Mouse (Mus musculus): ENCODE measurements around the gene Sec31a. TPM values are rescaled to one million over a fixed set of nuclear protein-coding genes. Genes with fewer than 3 reads are reported as not detected.
"Not testable (repeated sequence)": the region's sequence is repeated elsewhere in the genome, so short reads cannot be mapped to it uniquely, and the experiment has no call there.

Sec31a gene
- total RNA-seq (2021): 100 to 1,000 TPM; 144 to 150 TPM

DNA sequence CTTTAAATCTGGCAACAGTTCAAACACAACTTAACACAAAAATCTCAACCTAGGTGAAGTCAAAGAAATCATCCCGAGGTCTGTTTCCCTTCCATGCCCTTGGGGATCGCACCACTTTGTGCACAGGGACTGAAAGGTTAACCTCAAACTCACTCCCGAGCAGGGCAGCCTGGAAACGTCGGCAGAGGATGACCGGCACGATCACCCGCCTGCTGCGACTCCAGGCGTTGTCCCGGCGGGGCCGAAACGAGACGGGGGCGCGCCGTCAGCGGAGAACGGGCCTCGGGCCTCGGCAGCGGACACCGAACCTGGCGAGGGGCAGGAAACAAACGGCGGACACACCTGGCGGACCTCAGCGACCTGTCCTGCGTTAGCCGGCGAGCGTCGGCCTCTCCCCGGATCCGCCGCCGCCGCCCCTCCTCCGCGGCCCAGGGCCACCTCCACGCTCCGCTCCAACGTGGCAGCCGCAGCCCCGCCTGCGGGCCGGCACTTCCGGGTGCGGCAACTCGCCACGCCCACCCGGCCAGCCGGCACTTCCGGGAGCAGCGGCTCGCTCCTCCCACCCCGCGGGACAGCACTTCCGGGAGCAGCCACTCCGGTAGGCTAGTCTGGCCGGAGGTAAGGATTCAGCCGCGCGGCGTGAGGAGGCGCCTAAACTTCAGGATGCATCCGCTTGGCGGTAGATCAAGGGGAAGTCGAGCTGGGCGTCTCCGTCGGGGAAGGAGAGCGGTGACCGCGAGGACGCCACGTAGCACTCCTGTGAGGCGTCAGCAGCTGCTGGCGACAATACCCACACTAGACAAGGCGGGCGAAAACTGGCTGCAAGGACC is at the start of gene Sec31a:
Gene Sec31a (minus strand): TSS at position 474 of the 830 bp plus-strand sequence.
- intact Hi-C loops (cut with DNase I): loop anchor here (1.0 to 10.0 kb wide), 4 partner anchors 13 to 441 kb away; partner anchors contain the start of genes 4930524J08Rik, Cops4 and Hnrnpd
- peak; percentile 99 for DNase-seq

DNA sequence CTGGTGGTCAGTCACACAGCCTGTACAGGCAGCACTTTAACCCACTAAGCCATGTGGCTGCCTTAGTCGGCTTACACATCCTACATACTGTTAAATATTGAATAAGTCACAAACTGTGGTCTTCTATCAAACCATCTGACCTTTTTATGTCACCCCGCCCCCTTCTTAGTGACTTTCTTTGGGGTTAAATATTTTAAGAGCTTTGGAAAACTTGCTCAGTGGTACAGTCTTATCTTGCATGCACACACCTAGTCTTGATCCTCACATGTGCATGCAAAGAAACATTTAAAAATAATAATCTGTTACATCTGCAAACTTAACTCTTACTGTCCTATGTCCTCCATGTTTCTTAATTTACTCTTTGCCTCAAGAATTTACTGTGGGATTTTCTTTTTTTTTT is 46.3 kb upstream of the Sec31a start:
- DNase-seq: no peak
- intact Hi-C loops (cut with DNase I): no loop called here

DNA sequence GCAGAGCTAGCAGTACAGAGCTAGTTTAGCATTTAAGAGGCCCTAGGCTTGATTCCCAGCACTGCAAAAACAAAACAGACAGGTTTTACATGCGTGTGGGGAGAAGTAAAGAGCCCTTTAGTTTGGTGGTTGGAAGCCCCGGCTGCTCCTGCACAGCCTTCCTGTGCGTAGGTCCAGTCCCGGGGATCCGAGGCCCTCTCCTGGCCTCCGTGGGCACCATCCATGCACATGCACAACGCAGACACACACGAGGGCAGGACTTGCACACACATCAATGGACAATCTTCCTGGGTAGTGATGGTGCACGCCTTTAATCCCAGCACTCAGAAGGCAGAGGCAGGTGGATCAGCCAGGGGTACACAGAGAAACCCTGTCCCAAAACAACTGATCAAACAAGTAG is 45.5 kb upstream of the Sec31a start:
- no peak for DNase-seq
- intact Hi-C loops (cut with DNase I): no loop called here

DNA sequence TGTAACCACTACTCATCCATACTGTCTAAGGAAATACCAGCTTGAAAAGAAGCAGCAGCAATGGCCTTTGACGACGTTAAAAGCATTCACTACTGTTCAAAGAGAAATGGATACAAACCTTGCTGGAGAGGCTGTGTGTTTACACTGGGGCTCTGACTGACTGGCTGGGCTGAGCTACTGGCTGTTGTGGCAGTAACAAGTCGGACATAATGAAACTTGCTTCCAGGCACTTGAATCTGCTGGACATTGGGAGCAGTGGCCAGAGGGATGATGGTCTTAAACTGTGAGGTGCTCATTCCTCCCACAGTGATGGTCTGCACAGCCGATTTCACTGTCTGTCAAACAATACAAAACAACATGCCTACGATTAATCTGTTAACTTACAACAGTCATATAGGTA is 43.4 kb upstream of the Sec31a start:
- intact Hi-C loops (cut with DNase I): no loop called here
- DNase-seq: no peak

DNA sequence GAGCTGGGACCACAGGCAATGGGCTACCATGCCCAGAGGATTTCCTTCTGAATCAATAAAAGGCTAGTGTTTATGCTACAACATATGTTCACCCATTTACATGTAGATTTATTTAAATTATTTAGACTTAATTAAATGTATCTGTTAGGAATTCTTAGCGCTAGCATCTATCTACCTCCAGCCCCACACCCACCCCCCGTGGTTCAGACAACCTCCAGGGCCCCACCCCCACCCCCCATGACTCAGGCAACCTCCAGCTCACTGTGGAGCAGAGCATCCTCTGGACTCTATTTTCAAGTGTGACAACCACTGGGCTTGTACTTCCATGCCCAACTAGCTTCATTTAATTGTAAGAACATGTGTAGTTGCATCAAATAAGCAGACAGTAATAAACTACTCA is 35.8 kb upstream of the Sec31a start:
- DNase-seq: no peak
- intact Hi-C loops (cut with DNase I): no loop called here

DNA sequence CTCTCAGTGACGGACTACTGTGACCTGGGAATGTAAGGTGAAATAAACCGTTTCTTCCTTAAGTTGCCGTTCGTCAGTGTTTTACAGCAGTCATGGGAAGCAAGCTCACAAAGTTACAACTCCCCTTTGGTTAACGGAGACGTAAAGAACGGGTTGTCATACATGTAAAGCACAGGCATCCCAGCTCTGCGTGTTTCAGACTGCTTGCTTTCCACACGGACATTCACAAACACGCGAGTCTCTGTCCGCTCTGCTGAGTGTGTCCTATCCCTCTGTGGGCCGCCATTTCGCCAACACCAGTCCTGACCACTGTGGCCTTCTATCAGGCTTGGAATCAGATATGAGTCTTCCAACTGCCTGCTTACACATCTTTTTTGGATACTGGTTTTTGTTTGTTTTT is 22.8 kb upstream of the Sec31a start:
- intact Hi-C loops (cut with DNase I): no loop called here
- DNase-seq: no peak

DNA sequence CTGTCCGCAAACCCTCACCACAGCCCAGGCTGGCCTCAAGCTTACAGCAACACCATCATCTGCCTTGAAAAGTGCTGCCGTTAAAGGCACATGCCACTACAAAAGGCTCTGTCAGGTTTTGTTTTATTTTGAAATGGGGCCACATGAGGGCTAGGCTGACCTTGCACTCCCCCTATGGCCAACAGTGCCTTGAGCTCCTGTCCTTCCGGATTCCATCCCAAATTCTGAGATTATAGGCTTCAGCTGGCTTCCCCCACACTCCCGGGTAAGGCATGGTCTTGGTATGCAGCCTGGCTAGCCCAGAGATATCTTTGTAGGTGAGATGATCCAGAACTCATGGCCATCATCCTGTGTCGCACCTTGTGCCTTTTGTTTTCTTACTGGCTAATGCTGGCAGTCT is 21.9 kb upstream of the Sec31a start:
- DNase-seq: no peak
- intact Hi-C loops (cut with DNase I): no loop called here

DNA sequence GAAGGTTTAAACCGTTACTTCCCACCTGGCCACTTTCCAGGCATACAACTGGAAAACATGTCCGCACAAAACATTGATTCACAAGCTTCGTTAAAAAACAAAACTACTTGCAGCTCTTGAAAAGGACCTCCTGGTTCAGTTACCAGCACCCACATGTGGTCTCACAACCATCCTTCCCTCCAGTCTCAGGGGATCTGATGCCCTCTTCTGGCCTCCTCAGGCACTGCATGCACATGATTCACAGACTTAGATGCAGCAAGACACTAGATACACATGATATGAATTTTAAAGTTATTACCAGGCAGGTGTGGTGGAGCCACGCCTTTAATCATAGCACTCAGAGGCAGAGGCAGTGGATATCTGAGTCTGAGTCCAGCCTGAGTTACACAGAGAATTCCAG is 21.1 kb upstream of the Sec31a start:
- intact Hi-C loops (cut with DNase I): no loop called here

DNA sequence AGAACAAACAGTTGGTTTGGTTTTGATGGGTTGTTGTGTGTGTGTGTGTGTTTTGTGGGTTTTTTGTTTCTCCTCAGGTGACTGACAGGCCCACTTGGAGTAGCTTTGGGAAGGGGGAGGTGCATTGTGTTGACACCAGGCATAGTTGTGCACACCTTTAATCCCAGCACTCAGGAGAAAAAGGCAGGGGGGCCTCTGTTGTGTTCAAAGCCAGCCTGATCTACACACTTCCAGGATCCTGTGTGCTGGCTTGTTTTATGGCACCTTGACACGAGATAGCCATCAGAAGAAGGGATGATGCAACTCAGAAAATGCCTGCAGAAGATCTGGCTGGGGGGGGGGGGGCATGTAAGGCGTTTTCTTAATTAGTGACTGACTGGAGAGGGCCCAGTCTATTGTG is 14.9 kb upstream of the Sec31a start:
- no peak for DNase-seq
- intact Hi-C loops (cut with DNase I): loop anchor here (5.0 kb wide), 1 partner anchor 66 kb away; no protein-coding TSS in a partner anchor

More for the DNA sequence above, 21.1 kb upstream of the Sec31a start:
- DNase-seq: no peak

DNA sequence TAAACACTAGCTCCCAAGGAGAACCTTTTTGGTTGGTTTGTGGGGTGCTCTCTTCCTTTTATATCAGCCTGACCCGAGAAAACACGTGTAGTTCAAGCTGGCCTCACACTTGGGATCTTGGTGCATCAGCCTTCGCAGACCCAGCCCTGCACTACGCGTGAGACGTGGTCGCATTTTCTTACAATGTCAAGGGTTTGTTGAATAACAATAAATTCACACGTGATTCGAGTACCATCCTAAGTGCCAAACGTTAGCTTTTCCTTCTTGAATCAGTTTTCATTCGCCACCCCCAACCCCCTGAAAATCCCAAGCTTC is 14.0 kb upstream of the Sec31a start:
- intact Hi-C loops (cut with DNase I): loop anchor here (5.0 kb wide), 1 partner anchor 67 kb away; no protein-coding TSS in a partner anchor
- no peak for DNase-seq

DNA sequence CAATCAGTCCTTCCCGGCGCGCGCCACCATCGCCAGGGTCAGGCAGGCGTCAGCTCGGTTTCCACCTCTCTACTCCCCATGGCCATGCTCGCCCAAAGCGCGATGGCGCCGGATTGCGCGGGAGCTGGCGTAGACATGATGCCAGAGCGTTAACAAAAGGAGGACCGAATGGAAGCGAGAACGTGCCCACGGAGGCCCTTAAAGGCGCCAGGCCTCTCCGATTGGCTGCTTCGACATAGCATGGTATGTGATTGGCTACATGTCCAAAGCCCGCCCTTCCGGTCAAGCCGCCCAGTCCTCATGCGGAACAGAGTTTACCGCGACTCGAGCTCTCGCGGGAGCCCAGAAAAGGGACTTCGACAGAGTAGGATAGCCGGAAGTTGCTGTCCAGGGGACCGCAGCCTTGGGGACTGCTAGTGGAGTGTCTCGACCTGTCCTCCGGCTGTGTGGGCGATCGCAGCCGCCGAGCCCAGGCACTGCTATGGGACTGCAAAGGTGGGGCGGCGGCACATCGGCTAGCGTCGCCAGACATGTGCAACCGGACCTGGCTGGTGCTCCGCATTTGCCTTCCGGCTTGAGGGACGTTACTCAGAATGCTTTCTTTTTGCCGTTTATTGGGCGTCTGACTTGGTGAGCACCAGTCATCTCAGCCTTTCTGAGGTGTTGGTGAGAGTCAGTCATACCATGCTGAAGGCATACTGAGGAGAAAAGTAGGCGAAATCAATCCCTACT is 13.5 kb upstream of the Sec31a start:
- intact Hi-C loops (cut with DNase I): loop anchor here (1.0 to 5.0 kb wide), 3 partner anchors 13 to 89 kb away; partner anchors contain the start of genes Cops4 and Sec31a
- peak; percentile 95 to 96 for DNase-seq

DNA sequence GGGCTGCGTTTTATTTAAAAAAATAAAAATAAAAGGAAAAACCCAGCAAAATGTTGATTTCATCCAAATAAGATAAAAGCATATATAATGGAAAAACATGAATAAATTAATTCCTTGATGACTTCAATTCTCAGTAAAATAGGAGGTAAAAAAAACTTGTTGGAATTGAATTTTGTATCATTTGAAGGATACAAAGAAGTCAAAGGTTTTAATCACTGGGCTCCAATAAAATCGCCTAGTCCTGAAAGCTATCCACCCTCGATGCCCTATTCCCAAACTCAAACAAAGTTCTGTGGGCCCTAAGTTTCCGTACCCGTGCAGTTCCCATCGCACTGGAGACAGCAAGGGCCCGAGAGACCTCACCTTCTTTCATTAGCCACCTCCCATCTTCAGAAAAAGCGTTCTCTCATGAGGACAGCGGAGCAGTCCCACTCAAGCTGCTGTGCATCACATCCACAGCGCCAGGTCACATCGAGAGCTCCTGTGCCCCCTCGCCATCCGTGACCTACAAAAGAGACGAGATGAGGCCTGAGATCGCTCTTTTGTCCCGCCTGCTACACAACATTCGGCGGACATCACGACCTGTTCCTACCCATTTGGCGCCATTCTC is 12.8 kb upstream of the Sec31a start:
- no peak for DNase-seq
- intact Hi-C loops (cut with DNase I): loop anchor here (1.0 to 2.0 kb wide), 2 partner anchors 13 to 90 kb away; partner anchors contain the start of genes Cops4 and Sec31a

DNA sequence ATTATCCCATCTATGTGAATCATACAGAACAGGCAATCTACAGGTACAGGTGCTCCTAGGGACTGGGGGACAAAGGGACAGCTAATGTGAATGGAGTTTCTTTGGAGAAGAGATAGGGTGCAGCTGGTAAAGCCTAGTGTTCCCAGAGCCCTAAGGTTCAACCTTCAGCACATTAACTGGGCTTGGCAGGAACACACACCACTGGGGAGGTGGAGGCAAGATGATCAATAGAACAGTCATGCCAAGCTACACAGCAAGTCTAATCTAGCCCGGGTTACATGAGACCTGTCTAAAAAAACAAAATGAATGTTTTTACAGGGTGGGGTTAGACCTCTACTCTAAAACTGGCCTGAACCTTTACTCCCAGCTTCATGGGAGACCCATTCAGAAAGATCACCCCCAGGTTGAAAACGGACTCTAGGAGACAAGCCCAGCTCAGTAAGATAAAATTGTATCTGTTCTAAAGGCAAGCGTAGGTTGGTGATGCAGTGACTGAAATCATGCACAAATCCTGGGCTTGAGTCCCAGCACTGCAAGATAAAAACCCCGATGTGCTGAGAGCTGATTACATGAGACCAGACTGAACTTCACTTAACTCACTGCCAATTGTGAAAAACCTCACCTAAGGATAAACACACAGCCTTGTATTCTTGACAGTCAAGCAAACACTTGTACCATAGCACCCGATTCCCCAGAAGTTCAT is 12.1 kb upstream of the Sec31a start:
- DNase-seq: no peak
- intact Hi-C loops (cut with DNase I): loop anchor here (2.0 kb wide), 1 partner anchor 91 kb away; the partner anchor contains the start of gene Cops4

DNA sequence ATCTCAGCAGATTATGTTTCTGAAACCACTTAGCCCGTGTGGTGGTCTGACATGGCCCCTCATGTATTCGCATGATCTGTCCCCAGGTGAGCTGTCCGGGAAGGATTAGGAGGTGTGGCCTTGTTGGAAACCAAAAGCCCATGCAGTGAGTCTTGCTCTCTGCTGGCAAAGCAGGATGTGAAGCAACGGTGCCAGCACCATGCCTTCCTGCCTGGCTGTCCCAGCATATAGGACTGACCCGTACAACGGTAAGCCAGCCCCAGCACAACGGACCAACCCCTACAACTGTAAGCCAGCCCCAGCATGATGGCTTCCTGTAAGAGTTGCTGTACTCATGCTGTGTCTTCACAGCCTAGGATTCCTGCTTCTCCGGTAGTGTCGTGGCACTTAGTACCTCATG is 11.2 kb upstream of the Sec31a start:
- intact Hi-C loops (cut with DNase I): no loop called here
- DNase-seq: no peak

DNA sequence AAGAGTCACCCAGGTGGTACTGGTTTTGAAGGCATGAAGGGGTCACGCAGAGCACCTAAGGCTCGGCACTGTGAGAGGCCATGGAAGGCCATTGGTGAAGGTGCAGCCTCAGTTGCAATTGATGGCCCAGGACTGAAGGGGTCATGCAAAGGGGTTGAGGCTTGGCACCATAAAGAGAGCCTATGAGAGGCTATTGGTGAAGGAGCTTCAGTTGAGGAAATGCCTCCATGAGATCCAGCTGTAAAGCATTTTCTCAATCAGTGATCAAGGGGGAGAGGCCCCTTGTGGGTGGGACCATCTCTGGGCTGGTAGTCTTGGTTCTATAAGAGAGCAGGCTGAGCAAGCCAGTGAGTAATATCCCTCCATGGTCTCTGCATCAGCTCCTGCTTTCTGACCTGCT is 9.8 kb upstream of the Sec31a start:
- intact Hi-C loops (cut with DNase I); DNase-seq: not testable (repeated sequence)

DNA sequence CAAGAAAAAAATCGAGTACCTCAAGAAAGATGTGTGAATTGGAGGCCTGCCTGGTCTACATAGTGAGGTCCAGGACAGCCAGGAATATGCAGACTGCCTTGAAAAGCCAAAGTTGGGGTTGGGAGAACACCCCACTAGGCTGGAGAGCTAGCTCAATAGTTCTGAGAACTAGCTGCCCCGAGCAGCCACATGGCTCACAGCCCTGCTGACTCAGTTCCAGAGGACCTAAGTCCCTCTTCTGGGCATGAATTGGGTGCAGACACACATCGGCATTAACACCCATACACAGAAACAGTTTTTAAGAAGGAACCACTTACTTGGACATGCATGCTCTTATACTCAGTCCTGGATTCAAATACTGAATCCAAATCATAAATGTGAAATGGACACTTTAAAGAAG is 8.2 kb upstream of the Sec31a start:
- no peak for DNase-seq

DNA sequence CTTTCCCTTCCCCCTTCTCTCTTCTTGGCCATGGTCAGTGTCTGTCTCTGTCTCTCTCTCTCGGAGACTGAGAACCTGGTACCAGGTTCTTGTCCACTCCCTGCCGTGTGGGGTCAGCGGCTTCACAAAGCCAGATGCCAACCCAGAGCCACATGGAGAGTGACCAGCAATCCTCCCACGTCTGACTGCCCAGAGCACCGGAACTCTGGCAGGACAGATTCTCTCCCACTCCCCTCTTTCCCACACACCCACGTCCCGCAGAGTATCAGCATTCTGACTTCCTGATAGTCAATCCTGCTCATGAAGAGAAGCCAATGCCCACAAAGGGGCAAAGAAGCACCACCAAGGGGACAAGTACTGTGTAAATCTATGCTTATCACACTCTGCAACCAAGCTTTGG is 7.6 kb upstream of the Sec31a start:
- no peak for DNase-seq
- intact Hi-C loops (cut with DNase I): no loop called here

More for the DNA sequence above, 8.2 kb upstream of the Sec31a start:
- intact Hi-C loops (cut with DNase I): no loop called here

DNA sequence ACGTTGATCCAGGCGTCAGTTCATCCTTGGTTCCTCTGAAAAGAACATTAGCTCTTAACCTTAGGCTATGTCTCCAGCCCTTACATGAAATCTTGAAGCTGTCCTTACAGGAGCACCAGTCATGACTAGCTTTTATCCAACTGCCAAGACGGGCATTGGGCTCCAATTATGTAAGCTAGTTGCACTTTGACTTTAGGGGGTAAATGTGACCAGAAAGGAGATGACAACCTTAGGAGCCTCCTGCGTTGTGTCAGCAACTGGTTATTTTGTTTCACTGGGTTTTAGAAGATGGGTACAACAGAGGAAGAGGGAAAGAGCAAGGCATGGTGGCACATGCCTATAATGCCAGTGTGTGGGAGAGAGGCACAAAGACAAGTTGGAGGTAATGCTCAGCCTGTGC is 2.8 kb upstream of the Sec31a start:
- DNase-seq: no peak
- intact Hi-C loops (cut with DNase I): loop anchor here (5.0 to 10.0 kb wide), 2 partner anchors 78 to 444 kb away; partner anchors contain the start of genes 4930524J08Rik and Hnrnpd

DNA sequence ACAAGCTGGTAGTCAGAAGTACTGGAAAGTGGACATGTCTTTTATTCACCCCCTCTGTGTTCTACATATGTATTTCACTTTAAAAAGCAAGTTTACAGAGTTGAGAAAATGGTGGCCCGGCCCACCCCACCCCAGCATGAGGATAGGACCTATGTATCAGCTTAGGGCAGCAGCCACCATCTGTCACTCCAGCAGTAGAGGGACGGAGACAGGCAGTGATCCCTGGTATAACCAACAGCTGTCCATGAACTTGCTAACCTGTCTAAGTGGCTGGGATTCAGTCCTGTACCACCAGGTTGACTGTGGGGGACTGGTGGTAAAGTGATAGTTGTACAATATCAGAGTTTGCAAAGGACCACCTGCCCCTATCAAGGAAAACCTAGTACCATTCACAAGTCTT is 2.0 kb upstream of the Sec31a start:
- DNase-seq: no peak
- intact Hi-C loops (cut with DNase I): loop anchor here (5.0 to 10.0 kb wide), 2 partner anchors 79 to 443 kb away; partner anchors contain the start of genes 4930524J08Rik and Hnrnpd

DNA sequence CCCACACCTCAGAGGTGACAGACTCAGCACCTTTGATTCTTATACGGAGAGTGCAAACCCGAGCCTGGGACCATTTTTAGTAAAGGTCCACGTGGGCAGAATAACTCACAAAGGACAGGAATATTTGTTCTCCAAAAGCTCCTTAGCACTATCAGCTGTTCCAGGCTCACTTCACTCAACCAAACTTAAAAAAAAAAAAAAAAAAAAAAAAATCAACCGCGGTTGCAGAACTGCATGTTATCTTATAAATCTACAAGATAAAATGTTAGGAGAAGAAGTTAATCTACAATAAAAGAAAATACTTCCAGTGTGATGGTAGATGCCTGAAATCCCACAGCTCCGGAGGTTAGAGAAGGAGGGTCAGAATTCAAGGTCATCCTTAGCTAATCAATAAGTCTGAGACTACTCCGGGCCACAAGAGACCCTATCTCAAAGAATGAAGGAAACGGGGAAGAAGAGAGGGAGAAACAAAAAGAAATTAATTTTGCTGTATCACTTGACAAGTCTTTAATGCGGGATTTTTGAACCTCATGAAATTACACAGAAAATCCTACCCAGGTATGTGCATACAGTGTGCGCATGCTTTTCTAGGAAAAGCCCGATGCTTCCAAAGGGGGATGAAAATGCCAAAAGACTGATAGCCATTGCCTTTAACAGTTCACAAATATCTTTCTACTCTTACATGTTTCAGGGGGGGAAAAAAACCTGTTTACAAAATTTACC is 1.4 kb downstream of the Sec31a start:
- no peak for DNase-seq
- intact Hi-C loops (cut with DNase I): loop anchor here (5.0 to 10.0 kb wide), 2 partner anchors 83 to 440 kb away; partner anchors contain the start of genes 4930524J08Rik and Hnrnpd

All from heart, postnatal 10 days (tissue).